Mouse (Mus musculus): ENCODE results near the gene Pde6d.
"Not testable (repeated sequence)": the region's sequence is repeated elsewhere in the genome, so short reads cannot be mapped to it uniquely, and the experiment has no call there.

The Pde6d gene

DNA sequence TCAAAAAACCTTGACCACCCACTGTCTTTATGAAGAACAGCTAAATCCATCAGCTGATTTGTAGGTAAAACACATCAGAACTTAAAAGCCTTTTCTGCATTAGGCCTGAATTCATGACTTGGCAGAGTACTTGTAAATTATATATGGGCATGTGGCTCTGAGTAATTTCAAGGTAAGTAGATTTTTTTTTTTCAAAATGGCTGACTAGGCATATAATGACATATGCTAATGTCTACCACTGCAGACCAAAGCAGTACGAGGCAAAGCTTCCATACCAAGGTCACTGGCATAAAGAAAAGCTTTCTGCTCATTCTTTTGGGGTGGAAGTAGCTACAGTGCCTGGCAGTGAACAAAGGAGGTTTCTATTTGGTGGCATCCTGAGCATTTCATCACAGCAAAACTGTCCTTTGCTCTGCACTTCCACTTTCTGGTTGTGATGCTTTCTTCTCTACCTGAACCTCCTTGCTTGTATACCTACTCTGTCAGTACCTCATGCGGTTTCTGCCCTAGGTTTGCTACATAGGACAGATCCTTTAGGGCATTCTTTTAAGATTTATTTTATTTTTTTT lies 13.1 kb downstream of the Pde6d start:
- in situ Hi-C loops (cut with MseI, MboI): no loop called here

DNA sequence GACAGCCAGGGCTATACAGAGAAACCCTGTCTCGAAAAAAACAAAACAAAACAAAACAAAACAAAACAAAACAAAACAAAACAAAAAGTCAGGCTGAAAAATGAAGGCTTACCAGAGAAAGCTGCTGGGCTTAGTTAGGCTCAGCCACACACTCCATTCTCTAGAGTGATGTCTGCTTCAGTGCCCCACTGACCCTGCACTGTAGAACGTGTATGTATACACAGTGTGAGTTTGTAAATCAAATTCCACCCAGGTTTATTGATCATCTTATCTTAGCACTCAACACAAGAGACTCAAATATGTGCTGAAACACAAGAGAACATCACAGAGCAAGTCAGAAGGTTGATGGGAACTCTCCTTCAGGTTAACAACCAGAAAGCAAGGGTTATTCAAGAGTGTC lies 14.0 kb downstream of the Pde6d start:
- in situ Hi-C loops (cut with MseI, MboI): no loop called here

DNA sequence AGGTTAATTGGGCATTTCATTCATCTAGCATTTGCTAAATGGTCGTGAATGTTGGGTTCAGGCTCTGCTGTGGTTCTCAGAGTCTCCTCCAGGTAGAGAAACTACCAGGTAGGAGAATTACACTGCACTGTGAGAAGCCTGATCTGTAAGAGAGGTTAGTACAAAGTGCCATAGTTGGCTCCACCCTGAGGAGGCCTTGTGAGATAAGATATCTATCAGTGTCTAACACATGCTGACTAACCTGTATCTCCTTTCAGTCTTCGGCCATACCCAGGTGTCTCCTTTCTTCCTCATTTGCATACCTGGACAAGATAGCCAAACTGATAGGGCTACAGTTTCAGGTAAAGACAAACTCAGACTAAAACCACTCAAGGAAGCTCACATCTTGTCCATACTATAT lies 19.8 kb downstream of the Pde6d start:
- in situ Hi-C loops (cut with MseI, MboI): no loop called here

DNA sequence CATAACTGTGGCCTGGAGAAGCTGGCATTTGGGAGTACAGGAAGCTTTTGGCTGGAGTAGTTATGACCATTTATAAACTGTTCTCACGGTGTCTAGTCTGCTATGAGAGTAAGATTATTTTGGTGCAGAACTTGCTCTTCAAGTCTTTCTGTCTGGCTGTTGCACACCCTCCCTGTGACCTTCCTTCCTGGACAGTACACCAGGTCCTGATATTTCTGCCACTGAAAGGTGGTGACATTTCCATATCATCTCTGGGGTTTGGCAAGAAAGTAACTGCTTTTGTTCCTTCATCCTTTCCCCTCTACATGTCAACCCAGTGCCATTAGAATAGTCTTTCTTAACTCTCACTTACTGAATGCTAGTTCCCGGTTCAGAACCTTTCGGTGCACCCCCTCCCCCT lies 23.2 kb downstream of the Pde6d start:
- in situ Hi-C loops (cut with MseI, MboI): no loop called here

DNA sequence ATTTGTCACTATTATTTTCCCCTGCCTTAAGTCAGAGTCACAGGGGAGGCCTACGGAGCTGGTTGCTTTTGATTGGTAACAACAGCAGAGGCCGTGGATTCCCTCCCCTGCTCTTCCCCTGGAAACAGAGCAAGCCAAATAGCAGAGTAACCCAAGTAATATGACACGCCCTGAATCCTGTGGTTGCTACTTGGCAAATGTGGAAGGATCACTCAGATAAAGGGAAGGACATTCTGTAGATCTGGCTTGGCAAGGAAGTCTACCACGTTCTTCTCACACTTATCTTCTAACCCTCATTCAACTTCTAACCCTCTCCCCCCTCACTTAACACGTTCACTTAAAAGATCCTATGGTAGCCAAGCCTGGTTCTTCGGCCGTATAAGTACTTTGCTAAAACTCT lies 24.6 kb downstream of the Pde6d start:
- in situ Hi-C loops (cut with MseI, MboI): no loop called here

DNA sequence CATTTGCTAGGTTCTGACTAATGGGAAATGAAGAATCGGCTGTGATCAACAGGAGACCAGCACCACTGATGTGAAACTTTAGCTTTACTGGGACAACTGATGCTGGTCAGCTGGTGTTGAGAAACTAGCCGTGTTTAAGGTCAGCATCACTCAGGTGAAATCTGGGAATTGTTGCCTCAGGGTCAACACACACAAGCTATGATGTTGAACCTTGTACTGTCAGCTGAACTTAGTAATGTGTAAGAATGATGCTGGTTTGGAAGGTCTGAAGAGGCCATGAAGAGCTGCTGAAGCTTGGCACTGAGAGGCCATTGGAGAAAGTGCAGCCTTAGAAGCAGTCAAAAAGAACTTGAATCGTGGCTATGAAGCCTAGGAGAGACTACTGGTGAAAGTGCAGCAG lies 26.8 kb downstream of the Pde6d start:
- in situ Hi-C loops (cut with MseI, MboI): no loop called here

DNA sequence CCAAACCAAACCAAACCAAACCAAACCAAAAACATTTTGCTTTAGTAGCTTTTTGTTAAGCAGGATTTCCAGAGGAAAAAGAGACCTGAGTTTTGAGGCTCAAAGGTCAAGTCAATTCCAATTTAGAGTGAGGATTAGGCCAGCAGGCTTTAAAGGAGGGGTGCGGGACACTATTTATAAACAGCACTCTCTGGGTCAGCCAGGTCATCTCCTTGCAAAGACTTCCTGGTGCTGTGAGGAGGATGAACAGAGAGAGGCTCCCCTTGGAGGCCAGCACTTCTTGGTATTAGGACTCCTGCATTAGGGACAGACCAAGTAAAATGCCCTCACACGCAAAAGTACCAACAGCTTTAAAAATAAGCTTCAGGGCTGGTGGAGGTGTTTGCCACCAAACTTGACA lies 30.6 kb downstream of the Pde6d start:
- in situ Hi-C loops (cut with MseI, MboI): no loop called here

DNA sequence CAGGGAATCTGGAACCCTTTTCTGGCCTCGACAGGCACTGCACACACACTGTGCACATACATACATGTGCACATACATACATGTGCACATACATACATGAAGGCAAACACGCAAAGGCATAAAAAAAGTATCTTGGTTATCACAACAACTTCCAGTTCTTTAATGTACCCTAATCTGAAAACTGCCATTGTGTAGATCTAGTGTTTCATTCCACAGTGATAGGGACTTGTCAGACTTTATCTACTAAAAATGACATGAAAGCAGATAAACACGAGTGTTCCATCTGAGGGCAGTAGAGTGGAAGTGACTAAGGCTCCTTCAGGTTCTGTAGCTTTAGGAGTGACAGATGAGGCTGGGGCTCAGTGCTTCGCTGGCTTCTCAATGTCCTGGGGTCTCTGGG lies 31.1 kb downstream of the Pde6d start:
- in situ Hi-C loops (cut with MseI, MboI): no loop called here

DNA sequence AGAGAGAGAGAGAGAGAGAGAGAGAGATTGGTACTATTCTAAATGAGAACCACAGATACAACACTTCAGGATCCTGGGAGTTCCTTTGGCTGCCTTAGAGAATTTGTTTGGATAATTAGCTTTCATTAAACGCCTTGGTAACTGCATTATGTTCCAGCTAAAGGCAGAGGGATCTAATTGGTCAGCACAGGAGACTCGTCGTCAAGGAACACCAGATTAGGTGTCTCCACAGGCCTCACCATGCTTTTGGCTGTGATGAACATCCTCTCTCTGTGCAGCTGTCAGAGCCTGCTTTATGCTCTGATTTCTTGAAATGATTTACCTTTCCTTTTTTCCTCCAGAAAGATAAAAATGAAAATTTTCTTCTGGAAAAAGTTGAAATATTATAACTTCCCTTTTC lies 35.6 kb downstream of the Pde6d start:
- in situ Hi-C loops (cut with MseI, MboI): no loop called here

DNA sequence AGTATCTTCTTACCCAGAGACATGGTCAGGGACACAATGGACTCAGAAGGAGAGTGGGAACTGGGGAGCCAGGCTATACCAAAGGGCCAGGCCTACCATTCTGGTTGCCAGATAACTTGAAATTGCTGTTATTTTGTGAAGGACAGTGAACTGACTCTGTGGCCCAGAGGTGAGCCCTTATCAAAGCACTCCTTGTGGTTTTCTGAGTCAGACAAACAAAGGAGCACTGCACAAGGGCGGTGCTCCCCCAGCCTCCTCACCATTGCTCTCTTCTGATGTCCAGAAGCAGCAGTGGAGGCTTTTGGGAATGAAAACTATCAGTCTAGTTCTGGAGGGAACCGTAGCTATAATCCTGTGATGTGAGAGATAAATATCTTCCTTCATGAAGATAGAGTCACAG lies 39.8 kb downstream of the Pde6d start:
- in situ Hi-C loops (cut with MseI, MboI): no loop called here

DNA sequence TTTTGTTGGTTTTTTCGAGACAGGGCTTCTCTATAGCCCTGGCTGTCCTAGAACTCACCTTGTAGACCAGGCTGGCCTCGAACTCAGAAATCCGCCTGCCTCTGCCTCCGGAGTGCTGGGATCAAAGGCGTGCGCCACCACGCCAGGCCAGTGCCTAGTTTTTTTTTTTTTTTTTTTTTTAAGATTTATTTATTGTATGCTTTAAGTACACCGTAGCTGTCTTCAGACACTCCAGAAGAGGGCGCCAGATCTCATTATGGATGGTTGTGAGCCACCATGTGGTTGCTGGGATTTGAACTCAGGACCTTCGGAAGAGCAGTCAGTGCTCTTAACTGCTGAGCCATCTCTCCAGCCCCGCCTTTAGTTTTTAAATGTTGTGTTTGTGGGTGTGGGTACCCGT lies 42.8 kb downstream of the Pde6d start:
- in situ Hi-C loops (cut with MseI, MboI): not testable (repeated sequence)

DNA sequence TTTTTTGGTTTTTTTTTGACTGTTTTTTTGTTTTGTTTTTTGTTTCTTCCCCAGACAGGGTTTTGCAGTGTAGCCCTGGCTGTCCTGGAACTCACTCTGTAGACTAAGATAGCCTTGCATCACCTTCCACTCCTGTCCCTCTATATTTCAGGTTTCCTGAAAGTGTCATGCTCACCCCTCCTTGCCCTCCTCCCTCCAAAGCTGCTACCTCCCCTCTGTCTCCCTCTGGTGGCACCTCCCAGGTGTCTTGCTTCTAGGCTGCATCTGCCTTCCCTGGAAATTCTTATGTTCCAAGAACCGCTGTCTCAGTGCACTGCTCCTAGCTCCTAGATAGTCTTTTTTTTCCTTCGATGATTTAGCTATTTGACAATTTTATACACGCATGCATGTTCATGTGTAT lies 44.0 kb downstream of the Pde6d start:
- in situ Hi-C loops (cut with MseI, MboI): no loop called here

DNA sequence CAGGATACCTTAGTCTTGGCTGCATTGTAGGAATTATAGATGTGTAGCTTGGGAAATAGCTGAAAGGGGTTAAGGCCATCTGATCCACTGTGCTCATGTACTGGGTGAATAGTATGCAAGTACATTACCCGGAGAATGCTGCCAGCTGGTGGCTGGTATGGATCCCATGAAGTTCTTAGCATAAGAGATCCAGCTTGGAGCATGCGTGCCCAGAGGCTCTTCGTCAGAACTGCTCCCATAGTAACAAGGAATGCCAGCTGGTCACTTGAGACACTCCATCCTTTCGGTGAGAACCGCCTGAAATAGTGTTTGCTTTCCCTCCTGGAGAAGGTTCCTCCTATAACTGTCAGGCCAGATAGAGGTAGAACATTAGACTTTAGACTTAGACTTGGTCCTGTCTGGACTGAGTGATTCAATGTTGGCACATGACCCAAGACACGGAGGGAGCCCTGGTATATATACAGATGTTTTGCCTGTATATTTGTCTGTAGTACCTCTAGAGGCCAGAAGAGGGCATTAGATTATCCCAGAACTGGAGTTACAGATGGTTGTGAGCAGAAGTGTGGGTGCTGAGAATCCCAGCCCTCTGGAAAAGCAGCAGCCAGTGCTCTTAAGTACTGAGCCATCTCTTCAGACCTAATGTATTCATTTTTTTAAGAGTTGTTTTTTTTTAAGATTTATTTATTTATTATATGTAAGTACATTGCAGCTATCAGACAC lies 48.9 kb downstream of the Pde6d start:
- in situ Hi-C loops (cut with MseI, MboI): no loop called here

DNA sequence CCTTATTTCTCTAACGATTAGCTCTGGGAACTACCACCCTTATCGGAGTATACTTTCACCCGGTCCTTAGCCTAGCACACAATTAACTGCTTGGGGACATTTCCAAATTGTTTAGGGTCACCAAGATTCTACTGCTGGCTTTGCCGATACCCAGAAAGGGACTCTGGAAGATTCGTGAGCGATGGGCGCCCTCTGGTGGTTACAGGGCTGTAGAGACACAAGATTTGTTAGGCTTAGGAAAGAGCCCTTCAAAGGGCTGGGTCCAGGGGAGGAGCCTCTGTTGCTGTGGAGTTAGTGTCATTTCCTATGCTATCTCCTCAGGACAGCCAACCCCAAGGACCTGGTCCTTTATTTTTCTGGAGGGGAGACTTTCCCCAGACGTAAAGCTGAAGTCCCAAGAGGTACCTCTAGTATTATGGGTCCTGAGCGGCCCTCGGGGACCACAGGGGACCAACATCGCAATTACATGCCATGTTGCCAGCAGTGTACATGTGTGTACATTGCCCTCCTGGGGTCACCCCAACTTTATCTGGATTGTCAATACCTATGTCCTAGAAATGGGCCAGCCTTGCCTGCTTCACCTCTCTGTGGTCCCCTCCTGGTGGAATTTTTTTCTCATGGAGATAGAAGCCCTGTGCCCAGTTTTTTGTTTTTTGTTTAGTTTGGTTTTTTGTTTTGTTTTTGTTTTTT lies 49.9 kb downstream of the Pde6d start:
- in situ Hi-C loops (cut with MseI, MboI): no loop called here

DNA sequence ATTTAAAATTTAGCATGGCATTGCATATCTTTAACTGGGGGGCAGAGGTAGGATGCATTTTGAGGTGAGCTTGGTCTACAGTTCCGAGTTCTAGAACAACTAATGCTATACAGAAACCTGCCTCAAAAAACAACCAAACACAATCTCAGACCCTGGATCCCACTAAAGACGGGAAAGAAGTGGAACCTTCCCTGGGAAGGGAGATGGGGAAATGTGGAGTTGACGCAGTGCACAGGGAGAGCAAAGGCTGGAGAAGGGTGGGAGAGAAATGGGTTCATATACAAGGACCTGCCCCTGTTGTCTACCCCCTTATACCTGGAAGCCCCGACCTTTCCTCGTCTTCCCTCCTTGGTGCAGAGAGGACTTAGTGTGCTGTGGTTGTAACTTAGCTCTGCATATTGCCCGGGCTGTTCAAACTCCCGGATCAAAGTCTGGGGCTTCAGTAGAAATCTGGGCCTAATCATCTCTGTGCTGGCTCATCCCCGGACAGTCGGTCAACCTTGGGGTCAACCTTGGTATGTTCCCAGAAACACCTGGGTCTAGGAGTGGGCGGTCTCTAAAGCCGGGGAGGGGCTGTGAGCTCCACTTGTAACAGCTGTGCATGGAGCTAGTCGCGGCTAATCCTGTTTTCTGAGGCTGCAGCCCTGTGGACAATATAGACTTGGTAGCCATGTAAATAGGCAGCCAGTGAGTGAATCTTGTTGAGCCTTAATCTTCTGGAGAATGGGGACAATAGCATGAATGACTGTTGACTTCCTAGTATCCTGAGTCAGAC lies 50.7 kb downstream of the Pde6d start:
- in situ Hi-C loops (cut with MseI, MboI): no loop called here

DNA sequence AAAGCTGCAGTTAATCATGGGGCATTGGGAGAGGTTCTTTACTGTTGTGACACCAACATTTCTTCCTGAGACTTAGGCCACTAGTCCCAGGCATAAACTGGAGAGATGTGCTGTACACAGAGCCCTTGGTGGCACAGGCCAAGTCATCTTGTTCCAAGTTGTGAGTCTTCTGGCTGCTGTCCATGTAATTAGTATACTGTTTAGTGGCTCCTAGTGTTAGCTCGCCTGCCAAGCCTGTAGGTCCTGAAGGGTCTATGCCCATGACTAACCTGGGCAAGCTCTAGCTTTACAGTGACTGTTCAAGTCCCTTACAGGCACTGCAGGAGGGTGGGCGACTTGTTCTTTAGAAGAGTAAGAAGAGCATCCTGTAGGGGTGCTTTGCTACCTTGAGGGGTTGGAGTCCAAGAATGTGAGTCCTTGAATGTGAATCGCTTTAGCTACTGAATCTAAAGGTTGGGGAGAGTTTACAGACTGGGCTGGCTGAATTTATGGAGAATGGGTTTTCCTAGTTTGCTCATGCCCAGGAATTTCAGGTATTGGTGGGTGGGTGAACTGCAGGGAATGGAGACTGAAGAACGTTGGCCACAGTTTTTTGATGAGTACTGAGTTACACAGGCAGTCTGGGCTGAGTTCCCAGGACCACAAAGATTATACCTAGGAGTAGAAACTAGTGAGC lies 51.4 kb downstream of the Pde6d start:
- in situ Hi-C loops (cut with MseI, MboI): no loop called here

DNA sequence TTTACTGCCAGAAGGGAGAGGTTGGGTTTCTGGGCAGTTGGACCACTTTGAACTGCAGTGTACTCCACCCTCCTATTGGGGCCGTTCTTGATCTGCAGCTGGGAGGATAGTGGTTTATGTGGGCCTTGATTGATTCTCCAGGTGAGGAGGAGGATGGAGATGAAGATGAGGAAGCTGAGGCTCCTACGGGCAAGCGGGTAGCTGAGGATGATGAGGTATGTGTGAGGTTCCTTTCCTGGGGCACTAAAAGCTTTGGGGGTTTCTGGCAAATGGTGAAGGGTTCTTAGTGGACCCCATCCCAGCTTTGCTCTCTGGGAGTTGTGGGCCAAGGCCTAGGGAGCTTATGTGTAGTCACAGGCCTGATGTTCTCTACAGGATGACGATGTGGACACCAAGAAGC lies 52.8 kb downstream of the Pde6d start:
- in situ Hi-C loops (cut with MseI, MboI): no loop called here

DNA sequence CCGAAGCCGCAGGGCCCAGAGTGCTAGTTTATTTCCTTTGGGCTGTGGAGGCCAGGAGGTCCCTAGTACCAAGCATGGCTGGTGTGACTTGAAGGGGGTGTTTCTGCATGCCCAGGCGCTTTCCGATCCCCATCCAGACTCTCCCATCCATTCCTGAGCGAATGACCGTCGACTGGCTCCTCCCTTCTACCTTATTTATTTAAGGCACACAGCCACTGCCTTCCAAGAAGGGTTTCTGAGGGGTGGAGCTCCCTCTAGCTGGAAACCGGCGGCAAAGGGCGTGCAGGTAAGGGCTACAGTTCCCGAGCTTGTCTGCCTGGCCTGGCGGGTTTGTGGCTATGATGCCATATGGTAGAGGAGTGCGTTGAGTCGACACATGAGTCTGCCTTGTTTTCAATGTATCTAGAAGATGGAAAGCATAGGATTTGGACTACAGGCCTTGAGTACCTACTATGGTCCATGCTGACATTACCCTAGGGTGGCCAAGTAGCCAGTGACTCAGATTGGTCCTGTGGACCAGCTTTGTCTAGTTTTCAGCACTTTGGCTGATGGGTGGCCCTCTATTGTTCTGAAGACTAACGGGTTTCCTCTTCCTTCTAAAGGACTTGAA lies 53.8 kb downstream of the Pde6d start:
- in situ Hi-C loops (cut with MseI, MboI): no loop called here

DNA sequence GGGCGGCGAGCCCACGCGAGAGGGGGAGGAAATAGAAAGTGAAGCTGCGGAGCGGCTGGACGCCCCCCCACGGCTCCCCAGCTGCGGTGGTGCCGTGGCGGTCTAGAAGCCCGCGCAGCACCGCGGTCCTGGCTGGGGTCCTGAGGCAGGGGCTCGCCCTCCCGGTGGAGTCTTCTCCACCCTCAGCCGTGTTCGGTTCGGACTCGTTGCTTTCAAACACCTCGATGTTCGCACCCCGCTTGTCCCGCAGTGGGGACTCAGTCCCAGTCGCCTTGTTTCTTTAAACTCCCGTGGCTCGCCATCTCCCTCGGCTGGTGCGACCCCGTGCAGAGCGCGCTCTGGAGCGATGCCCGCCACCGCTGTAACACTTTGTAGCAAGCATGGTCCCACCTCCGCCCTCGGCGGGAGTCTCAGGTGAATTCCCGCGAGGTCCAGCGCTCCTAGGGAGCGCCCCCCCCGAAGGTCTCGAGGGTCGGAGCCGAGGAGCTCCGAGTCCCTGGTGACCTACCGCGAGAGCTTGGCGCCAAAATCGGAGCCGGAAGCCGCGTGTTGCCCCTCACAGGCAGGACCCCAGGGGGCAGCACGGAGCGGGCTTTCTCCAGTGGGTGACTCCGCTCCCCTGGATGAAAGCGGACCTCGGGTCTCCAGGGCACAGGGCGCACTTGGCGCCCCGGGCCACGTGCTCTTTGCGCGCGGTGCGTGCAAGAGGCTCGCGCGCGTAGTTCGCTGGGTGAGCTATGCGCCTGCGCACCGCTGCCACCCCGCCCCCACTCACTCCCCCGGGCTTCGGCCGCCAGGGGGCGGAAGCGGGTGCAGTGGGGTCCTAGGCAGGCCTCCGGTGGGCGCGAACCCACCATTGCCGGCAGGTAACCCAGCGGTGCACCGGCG lies 54.6 kb downstream of the Pde6d start:
- in situ Hi-C loops (cut with MseI, MboI): no loop called here

DNA sequence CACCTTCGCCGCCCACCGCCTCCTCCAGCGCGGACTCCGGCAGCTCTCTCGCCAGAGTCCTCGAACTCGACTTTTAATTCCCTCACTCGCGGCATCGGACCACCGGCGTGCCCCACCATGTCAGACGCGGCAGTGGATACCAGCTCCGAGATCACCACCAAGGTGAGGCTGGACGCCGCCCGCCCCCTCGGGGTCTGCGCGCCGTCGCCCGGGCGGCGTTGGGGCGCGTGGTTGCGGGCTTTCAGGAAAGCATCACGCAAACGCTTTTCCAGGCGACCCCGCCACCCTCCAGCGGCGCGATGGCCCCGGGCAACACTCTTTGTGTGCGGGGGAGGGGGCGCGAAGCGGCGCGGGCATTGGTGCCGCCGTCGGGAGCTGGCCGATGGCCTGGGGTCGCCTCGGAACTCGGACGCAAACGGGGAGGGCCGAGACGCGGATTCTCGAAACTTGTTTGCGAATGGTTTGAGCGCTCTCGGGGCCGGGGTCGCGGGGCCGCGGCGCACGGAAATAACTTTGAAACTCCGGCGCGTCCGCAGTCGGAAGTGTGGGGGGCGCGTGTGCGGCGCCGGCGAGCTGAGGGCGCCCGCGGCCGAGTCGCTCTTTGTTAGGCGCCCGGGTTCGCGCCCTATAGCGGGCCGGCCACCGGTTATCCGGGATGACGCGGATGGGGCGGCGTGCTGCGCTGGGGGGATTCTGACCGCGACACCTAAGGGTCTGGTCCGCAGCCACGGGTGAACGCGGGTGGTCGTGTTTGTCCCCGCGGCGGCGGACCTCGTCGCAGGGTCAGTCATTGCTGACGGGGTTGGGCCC lies 55.4 kb downstream of the Pde6d start:
- in situ Hi-C loops (cut with MseI, MboI): no loop called here

Data from mouse trophoblast stem cell (cell line).